Mouse (Mus musculus): ENCODE measurements around the gene Gprc5a.

Gprc5a gene

DNA sequence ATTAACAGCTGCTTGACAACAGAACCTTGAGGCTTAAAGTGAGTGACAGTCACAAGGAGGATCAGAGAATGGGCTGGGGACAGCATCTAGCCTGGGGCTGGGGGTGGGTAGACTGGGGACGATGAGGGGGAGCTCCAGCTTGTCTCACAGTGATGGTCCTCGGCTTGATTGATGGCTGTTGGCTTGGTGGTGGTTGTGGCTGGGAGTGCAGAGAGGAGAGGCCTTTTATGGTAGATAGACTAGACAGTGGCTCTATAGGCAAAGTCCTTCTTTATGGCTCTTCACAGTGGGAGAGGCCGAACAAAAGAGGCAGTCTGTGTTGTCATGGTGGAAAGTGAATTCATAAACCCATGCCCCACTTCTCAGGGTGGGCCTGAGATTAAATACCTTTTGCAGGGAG lies 10.8 kb downstream of the Gprc5a start:
- DNase-seq, result no peak

DNA sequence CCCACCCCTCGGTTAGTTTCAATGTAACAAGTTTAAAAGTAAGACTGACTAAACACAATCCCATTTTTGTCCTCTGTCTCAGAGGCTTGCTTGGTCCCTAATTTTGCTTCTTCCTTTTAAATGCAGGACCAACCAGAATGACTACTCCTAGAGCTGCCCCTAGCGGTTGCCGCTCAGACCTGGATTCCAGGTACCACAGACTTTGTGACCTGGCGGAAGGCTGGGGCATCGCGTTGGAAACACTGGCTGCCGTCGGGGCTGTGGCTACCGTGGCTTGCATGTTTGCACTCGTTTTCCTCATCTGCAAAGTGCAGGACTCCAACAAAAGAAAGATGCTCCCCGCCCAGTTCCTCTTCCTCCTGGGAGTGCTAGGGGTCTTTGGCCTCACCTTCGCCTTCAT lies 13.0 kb downstream of the Gprc5a start:
- no peak for DNase-seq

DNA sequence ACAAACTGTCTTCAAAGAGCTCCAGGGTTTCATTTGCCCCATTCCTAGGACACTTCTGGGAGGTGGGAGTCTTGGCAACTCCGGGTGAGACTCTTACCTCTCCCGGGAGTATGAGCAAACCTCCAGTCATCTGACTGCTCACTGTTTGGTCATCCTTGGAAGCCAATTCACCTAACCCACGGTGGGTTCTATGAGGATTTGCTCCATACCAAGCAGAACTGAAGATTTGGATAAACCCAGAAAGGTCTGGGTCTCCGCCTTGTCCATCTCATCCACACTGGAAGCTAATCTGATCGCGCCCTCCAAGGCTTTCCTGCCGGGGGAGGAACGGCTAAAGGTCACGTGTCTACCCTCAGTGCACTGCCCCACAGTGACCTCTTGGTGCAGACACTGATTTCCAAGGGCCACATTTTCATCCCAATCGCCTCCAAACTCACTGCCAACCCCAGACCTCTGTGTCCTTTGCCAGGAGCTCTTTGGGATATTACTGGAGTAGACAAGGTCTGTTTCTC lies 18.6 kb downstream of the Gprc5a start:
- no peak for DNase-seq

DNA sequence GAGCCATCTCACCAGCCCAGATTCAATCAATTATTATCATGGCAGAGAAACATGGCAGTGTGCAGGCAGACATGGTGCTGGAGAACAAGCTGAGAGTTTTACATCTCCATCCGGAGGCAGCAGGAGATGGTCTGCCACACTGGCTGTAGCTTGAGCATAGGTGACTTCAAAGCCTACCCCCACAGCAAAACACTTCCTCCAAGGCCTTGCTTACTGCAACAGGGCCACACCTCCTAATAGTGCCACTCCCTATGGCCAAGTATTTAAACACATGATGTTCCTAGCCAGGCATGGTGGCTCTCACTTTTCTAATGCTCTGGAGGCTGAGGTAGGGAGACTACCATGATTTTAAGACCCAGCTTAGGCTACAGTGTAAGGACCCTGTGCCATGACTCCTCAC lies 20.3 kb downstream of the Gprc5a start:
- DNase-seq, result no peak

DNA sequence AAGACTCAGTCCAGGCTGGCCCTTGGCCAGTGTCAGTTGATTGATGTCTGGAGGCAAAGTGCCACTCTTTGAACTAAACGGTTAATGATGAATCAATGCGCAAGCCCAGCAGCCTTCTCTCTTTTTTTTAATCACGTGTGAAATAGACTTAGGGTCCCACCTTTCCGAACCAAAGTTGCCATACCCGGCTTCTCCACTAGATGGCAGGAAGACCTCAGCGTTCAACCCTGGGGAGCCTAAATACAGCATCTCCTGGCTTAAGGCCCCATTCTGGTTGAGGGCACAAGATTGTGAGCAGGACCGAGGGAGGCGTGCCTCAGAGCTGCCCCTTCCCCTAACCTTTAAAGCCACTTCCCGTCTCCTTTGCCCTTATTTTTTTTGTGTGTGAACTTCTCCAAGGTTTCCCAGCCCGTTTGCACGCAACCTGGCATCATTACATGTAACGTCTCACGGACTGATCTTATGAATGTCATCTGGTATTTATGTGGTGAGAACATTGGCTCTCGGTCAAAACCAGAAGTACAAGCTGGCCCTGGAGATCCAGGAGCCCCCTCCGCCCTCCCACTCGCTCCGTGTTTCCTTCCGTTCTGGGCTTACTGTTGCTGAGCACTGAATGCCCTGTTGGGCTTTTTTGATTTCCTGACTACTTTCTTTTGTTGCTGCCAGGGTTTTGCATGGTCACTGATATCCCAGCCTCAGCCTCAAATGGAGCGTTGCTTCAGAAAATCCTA lies 22.4 kb downstream of the Gprc5a start:
- DNase-seq, result peak; percentile 79

DNA sequence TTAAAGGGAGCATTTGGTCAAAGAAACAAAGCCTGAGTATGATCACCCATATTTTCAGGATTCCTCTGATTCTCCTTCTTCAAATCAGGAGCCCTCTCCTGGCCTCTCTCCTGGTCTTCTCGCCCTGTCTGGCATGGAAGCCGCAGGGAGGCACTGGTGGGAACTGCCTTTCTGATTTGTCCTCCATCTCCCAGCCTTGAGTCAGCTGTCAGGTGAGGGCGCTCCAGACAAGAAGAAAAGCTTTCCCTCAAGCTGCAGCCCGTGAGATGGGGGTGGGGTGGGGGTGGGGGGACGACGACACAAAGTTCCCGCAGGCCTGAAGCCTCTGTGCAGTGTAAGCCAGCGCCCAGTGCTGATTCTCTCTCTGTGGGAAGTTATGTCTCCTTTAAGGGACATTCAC lies 24.3 kb downstream of the Gprc5a start:
- DNase-seq, result peak; percentile 70

DNA sequence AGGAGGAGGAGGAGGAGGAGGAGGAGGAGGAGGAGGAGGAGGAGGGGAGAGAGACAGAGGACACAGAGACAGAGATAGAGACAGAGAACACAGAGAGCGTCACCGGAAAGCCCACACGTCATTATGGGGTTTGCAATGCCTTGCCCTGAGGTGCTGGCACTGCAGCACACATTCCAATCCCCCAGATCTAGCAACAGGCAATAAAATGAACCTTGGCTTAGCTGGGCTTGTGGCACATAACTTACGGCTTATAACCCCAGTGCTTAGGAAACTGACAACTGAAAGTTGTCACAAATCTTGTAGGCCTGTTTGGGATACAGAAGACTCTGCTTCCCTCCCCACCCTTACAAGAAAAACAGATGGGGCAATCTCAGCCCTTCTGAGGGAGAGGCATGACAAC lies 25.2 kb downstream of the Gprc5a start:
- no peak for DNase-seq

DNA sequence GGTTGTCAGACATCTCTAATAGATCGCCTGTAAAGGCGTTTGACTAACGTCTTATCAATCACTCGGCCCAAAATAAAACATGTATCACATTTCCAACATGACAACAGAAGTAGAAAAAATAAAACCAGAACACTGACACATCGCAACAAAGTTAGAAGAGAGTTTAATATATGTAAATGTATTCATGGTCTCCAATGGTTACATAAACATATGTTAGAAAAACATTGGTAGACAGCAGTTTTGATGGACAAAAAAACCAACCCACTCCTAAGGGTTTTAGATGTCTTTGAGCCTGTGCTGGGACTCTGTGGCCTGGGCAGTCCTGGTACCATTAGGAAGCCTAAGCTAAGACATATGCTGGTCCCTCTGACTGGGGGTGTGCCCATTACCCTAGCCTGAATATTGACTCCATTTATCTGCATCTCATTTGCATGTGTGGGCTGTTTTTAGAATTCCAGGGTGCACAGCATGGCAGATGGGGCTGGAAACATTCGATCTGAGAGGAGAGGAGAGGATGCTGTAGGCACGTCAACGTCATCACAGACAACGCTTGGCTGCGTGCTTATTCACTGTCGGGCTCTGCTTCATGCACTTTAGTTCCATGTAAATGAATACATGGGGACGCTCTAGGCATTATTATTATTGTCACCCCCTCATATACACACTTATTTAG lies 27.5 kb downstream of the Gprc5a start:
- peak; percentile 71 for DNase-seq

DNA sequence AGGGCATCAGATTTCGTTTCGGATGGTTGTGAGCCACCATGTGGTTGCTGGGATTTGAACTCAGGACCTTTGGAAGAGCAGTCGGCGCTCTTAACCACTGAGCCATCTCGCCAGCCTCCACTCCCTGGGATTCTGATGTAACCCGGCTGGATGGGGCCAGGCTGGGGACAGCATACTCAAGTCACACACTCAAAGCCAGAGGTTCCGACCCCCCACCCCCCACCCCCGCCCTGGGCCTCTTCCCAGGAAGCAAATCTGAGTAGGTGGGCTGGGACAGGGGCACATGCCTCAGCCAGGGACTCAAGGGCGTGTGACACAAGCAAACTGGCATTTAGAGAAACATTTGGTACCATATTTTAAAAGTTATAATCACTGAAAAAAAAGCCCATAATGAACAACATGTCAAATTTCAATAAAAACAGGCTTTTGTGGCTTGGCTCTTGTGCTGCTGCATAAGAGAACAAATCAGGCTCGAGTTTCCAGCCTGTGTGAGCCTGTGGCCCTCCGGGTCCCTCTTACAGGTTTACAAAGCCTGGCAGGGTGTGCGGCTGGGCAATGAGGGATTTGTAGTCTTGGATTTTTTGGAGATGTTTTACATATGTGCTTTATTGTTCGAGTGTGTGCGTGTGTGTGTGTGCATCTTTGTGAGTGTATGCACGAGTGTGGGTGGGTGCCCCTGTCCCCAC lies 35.5 kb downstream of the Gprc5a start:
- DNase-seq, result no peak

DNA sequence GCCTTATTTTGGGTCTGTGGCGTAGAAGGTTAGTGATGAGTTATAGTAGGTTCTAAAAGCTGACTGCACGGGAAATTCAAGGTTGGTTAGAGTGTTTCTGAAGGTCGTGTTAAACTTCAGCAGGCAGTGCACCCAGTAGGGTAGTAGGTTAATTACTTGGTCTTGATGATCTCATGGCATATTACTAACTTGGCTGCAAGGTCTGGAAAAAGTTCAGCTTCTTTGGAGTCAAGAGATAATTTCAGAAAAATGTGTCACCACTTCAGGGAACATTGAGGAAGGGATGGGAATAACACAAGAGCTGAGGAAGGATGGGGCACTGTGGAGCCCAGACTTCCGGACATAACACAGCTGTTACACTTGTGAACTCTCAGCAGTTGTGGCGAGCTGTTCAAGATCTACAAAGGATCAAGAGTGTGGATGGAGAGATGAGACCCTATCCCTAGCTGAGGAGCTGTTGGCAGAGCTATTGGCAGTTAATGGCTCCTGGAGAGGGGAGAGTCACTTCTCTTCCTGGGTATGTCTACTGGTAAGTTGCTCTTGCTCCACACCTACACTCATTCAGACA lies 37.4 kb downstream of the Gprc5a start:
- no peak for DNase-seq

DNA sequence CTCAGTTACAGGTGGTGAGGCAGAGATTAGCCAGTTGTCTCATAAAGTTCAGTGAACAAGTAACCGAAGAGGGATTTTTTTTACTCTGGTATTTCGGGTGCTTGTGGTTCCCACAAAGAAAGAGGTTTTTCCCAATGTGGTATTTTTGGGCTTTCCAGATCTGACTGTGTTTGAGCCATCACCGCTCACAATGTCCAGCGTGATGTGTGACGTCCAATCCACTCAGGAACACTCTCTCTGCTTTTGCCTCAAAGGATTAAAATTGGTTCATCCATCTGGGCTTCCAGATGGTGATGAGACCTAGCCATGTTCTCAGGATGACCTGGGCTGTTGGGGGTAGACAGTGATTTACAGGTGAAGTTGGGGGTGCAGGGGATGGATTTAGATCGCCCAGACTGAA lies 41.6 kb downstream of the Gprc5a start:
- peak; percentile 26 for DNase-seq

DNA sequence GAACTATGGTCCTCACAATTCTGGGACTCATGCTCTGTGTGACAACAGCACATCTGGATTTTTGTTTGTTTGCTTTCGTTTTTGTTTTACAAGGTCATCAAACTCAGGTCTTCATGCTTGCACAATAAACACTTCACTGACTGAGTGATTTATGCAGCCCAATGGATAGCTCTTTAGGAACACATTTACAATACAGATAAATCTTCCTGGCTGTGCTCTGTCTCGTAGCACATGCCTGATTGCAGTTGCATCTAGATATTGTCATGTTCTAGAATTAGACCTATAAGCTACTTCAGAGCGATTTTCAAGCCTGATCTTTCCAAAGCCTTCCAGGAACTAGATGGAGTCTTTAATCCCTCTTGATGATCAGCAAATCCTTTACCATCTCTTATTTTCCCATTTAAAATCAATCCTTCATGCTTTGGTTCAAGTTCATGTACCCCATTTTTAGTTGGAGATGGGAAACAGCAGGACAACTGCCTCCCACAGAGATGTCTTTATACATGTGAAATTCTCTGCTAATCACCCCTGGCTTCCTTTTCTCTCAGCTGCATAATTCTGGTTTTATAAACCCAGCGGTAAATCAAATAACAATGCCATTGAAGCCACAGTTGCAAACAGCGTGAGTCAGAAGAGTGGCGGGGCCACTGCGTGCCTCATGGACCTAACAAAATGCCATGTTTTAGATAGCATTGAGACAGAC lies 47.1 kb downstream of the Gprc5a start:
- DNase-seq, result no peak

DNA sequence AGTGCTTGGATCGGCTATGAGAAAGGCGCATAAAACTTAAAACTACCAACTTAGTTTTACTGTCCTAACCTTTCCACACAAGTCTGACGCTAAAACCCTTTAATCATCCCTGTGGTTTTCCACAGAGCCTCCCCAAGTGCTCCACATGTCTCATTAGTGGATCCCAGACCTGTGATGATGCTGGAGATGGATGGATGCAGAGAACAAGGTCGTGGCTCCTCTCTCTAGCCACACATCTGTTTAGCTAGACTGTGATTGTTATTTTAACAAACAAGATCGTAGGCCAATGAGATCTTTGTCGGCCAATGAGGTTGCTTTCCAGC lies 47.6 kb downstream of the Gprc5a start:
- DNase-seq, result no peak

DNA sequence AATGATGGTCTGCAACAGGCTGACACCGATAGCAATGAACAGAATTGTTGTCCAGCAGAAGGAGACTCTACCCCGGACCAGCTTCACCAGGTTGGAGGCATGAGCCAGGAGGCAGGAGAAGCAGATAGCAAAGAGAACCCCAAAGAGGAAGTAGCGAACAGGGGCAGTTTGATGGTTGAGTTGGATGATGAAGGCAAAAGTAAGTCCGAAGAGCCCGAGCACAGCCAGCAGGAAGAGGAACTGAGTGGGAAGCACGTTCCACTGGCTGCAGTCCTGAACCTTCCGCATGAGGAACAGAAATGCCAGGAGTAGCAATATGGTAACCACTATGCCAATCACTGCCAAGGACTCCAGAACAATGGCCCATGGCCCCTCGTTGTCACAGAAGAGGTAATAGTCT lies 51.0 kb downstream of the Gprc5a start:
- no peak for DNase-seq

DNA sequence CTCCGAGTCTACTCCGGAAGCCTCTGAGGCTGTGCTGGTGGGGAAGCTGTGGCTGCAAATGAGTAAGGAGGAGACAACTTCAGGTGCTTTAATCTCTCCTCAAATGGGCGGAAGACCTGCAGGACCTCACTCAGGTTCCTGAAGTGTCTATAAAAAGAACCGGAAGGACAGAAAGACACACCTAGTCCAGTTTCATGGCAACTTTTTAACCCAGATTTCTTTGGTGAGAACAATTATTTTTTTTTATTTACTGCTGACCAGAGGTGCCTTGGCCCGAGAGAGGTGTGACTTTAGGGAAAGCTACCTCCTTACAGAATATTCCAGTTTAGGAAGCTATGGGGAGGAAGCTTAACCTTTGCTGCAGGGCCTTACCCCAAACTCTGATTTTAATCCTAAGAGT lies 52.7 kb downstream of the Gprc5a start, which contains the start of gene Gprc5d:
Gene Gprc5d (minus strand): TSS at position 101 of the 400 bp plus-strand sequence.
- no peak for DNase-seq

DNA sequence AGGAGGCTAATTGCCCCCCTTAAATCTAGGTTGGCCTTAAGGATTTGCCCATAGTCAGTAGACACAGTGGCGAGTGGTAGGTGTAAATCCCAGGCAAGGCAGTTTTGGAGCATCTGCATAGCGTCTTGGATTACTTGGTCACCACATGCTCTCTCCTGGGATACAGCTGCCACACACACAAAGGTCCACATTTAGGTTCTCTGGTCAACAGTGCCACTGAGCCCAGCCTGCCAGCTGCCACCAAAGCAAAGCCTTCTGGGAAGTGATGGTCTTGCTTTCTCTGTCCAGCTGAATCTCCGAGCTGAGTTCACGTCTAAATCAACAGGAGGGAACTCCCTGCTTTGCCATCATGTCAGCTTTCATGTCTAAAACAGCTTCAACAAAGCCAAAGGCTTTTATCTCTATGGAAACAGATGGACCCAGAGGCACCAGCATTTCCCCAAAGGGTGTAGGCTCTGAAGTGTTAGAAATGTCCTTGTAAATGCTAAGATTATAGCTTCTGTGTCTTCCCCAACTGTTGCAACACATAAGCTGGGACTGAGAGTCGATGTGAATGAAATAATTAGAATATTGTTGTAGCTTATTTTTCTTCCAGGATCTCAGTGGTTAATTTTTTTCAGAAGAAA lies 59.4 kb downstream of the Gprc5a start:
- no peak for DNase-seq

DNA sequence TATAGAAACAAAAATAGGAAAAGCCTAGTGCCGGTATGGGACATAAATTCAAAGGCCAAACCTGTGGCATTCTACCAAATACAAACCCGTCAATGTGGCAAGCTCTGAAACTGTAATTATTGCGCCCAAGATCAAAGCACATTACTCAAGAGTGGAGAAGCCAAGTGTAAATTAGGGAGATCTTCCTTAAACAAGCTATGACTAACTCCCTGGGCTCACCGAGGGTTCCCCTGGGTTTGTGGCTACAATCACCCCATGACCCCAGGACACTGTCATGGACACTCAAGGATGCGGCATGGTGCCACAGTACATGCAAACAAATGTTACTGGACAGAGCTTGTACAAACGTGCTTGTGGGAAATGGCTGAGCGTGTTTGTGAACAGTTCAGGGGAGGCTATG lies 67.6 kb downstream of the Gprc5a start:
- no peak for DNase-seq

DNA sequence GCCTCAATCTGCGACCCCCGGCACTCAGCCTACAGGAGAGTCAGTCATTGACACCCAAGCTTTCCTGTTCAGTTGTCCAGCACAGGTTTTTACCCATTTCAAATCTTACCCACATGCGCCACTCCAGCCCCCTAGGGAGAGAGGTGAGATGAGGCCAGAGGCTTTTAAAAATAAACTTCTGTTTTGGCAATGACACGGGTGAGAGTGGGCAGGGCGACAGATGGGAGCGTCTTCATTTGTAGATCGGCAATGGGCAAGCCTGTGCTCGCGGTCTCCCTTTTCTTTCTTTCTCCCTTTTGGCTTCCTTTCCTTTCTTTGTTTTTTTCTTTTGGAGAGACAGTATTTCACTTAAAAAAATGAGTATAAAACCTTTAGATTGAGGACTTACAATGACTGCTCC lies 68.0 kb downstream of the Gprc5a start:
- peak; percentile 56 for DNase-seq
